Mouse (Mus musculus): ENCODE measurements around the gene Otx1. TPM values are rescaled to one million over a fixed set of nuclear protein-coding genes. Genes with fewer than 3 reads are reported as not detected.

Otx1 gene
- polyA plus RNA-seq (2016; fragmentation: Nextera tagmentation; extraction: Ambion mirVana): 26.8 and 42.7 TPM in 2 replicates

GRCm38 (mm10) chr11:22002783-22003340 lies at the start of gene Otx1:
Gene Otx1 (minus strand): TSS chr11:22002897.
- Histone ChIP-seq H3K4me2 (replicated peaks) (peak within 1 kb of the TSS; percentile 83), H3K36me3 (no peaks in the 10 kb centered on the region), H3K4me1 (peaks cover 56% of the 10 kb centered on the region), H3K9me3 (no peaks in the 10 kb centered on the region), H3K27ac (replicated peaks) (peak within 1 kb of the TSS; percentile 96), H3K4me3 (peak within 1 kb of the TSS; percentile 79), H3K9ac (replicated peaks) (peak within 1 kb of the TSS; percentile 93), H3K27me3 (peaks cover 48% of the 10 kb centered on the region)
- WGBS: under 1% methylated on average over 34 of the region's 34 CpGs
- no peak for ATAC-seq (ENCODE audit: low FRiP score, low read depth)

DNA sequence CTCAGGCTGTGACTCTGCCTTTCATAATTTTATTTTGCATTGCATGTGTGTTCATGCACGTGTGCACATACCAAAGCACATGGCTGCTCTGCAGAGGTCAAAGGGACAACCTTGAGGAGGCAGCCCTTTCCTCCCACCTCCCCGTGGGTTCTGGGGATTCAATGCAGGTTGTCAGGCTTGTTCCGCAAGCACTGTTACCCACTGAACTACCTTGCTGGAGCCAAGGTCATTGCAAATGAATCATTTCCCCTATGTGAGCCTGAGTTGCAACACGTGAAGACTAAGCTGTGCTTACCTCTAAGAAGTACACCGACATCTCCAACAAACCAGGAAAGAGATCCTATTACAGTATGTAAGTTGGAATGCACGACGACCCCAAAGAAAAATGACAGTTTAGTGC lies 48.2 kb upstream of the Otx1 start:
- Histone ChIP-seq H3K36me3 (peaks cover 3% of the 10 kb centered on the region; the same call in 1 of the 2 replicates), H3K27me3 (peaks cover 6% of the 10 kb centered on the region; the same call in 1 of the 2 replicates), H3K9ac (replicated peaks) (no peak overlapping the region), H3K9me3 (no peaks in the 10 kb centered on the region), H3K4me3 (no peak overlapping the region), H3K27ac (replicated peaks) (no peak overlapping the region), H3K4me1 (peaks cover 2% of the 10 kb centered on the region; the same call in 1 of the 2 replicates), H3K4me2 (replicated peaks) (no peak overlapping the region)
- 87% methylated on average over 7 of the region's 7 CpGs for WGBS
- ATAC-seq (ENCODE audit: low FRiP score, low read depth): no peak

DNA sequence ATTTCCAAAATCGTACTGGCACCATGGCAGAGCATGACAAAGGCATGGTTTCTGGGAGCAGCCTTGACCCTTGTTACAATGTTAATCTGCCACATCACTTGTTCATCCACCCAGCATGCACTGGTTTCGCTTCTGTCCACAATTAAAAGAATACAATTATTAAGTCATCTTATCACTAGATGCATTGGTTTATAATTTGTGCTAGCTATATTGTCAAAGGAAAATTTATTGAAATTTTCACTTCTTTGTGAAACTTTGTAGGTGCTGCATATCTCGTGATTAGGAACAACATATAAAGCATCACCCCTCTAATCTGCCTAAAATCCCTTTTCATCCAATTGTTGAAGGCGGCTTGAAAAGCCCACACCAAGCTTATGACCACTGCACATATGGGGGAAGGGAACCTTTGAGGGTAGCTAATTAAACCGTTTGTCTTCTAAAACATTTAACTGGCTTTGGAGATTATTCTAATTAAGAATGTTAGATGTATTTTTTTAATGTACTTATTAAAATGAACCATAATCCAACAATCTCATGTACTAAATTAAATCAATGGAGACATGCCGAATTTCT lies 37.2 kb upstream of the Otx1 start:
- Histone ChIP-seq H3K4me2 (replicated peaks) (no peak overlapping the region), H3K4me3 (no peak overlapping the region), H3K9me3 (no peaks in the 10 kb centered on the region), H3K27ac (replicated peaks) (no peak overlapping the region), H3K9ac (replicated peaks) (no peak overlapping the region), H3K4me1 (peaks cover 42% of the 10 kb centered on the region), H3K27me3 (peaks cover 18% of the 10 kb centered on the region), H3K36me3 (no peaks in the 10 kb centered on the region)
- 18% methylated on average over 6 of the region's 6 CpGs for WGBS
- ATAC-seq (ENCODE audit: low FRiP score, low read depth): peak; percentile 64; the same call in 1 of the 2 replicates

- Histone ChIP-seq H3K27ac (replicated peaks) (no peak overlapping the region), H3K9me3 (no peaks in the 10 kb centered on the region), H3K4me1 (peaks cover 43% of the 10 kb centered on the region), H3K36me3 (no peaks in the 10 kb centered on the region), H3K27me3 (no peaks in the 10 kb centered on the region), H3K9ac (replicated peaks) (no peak overlapping the region), H3K4me3 (no peak overlapping the region), H3K4me2 (replicated peaks) (no peak overlapping the region)
- WGBS: 9% methylated on average over 7 of the region's 7 CpGs
- ATAC-seq (ENCODE audit: low FRiP score, low read depth): no peak
Observed at GRCm38 (mm10) chr11:22034564-22035105, 31.9 kb upstream of the Otx1 start.

GRCm38 (mm10) chr11:22033582-22033981 lies 30.9 kb upstream of the Otx1 start:
- Histone ChIP-seq H3K27me3 (no peaks in the 10 kb centered on the region), H3K36me3 (no peaks in the 10 kb centered on the region), H3K4me3 (no peak overlapping the region), H3K27ac (replicated peaks) (no peak overlapping the region), H3K9ac (replicated peaks) (no peak overlapping the region), H3K4me2 (replicated peaks) (no peak overlapping the region), H3K9me3 (no peaks in the 10 kb centered on the region), H3K4me1 (peaks cover 35% of the 10 kb centered on the region)
- ATAC-seq (ENCODE audit: low FRiP score, low read depth): no peak
- WGBS: 79% methylated on average over 3 of the region's 3 CpGs

DNA sequence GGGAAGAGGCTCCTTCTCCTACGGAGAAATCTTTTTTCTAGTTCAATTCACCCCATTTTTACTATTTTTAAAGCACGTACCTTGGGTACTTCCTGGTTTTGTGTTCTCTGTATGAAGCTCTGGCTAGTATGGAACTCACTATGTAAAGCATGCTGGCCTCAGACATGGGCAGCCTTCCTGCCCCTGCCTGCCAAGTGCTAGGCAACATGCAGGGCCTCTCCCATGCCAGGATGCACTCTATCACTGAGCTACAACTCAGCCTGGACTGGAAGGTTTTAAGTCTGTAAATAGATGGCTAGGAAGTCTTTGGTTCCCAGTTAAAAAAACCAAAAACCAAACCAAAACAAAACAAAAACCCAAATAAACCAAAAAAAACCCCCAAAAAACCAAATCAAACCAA lies 17.9 kb upstream of the Otx1 start:
- H3K27ac ChIP-seq (replicated peaks): no peak overlapping the region
- peaks cover 5% of the 10 kb centered on the region; the same call in 1 of the 2 replicates for H3K36me3 ChIP-seq
- no peak overlapping the region for H3K9ac ChIP-seq (replicated peaks)
- H3K4me3 ChIP-seq: no peak overlapping the region
- peaks cover 17% of the 10 kb centered on the region; the same call in 1 of the 2 replicates for H3K4me1 ChIP-seq
- H3K9me3 ChIP-seq: no peaks in the 10 kb centered on the region
- peaks cover 4% of the 10 kb centered on the region; the same call in 1 of the 2 replicates for H3K27me3 ChIP-seq
- no peak for ATAC-seq (ENCODE audit: low FRiP score, low read depth)
- H3K4me2 ChIP-seq (replicated peaks): no peak overlapping the region
- 90% methylated on average over 2 of the region's 2 CpGs for WGBS

DNA sequence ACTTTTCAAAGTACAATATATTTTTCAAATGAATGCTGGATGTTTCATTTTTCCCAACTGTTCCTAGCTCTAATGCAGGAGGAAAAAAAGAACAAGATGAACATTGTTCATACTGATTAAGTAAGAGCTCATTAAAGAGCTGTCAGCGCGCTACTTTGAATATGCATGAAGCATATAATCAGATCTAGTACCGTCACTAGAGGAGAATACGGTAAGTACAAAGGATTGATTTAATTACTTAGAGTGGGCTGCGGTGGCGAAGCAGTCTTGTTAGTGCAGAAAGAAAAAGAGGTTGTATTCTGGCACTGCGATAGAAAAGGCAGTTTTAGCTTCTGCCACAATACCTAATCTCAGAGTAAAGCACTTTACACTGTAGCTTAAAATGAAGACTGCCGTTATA lies 14.7 kb upstream of the Otx1 start:
- WGBS: 15% methylated on average over 8 of the region's 8 CpGs
- no peak overlapping the region for H3K4me3 ChIP-seq
- ATAC-seq (ENCODE audit: low FRiP score, low read depth): peak; percentile 89
- H3K9ac ChIP-seq (replicated peaks): no peak overlapping the region
- H3K27ac ChIP-seq (replicated peaks): 0 out of 2 replicates have a peak overlapping the region, but pooled peaks have one; percentile 1
- peak overlapping the region; percentile 15; the same call in 1 of the 2 replicates for H3K4me2 ChIP-seq (replicated peaks)
- H3K4me1 ChIP-seq: peaks cover 25% of the 10 kb centered on the region
- no peaks in the 10 kb centered on the region for H3K9me3 ChIP-seq
- peaks cover 7% of the 10 kb centered on the region; the same call in 1 of the 2 replicates for H3K27me3 ChIP-seq
- H3K36me3 ChIP-seq: peaks cover 7% of the 10 kb centered on the region; the same call in 1 of the 2 replicates

- Histone ChIP-seq H3K9ac (replicated peaks) (no peak overlapping the region), H3K4me3 (no peak overlapping the region), H3K36me3 (peaks cover 7% of the 10 kb centered on the region; the same call in 1 of the 2 replicates), H3K4me1 (peaks cover 26% of the 10 kb centered on the region), H3K27me3 (peaks cover 7% of the 10 kb centered on the region; the same call in 1 of the 2 replicates), H3K9me3 (no peaks in the 10 kb centered on the region), H3K4me2 (replicated peaks) (no peak overlapping the region), H3K27ac (replicated peaks) (no peak overlapping the region)
- peak; percentile 24; the same call in 1 of the 2 replicates for ATAC-seq (ENCODE audit: low FRiP score, low read depth)
- 16% methylated on average over 3 of the region's 3 CpGs for WGBS
Observed at GRCm38 (mm10) chr11:22016341-22016740, 13.6 kb upstream of the Otx1 start.

GRCm38 (mm10) chr11:22008817-22009216 lies 6.1 kb upstream of the Otx1 start:
- 0% methylated on average over 2 of the region's 2 CpGs for WGBS
- H3K4me1 ChIP-seq: peaks cover 54% of the 10 kb centered on the region
- H3K36me3 ChIP-seq: no peaks in the 10 kb centered on the region
- peak overlapping the region; percentile 79 for H3K4me3 ChIP-seq
- H3K9me3 ChIP-seq: no peaks in the 10 kb centered on the region
- peaks cover 21% of the 10 kb centered on the region for H3K27me3 ChIP-seq
- peak overlapping the region; percentile 84 for H3K27ac ChIP-seq (replicated peaks)
- H3K4me2 ChIP-seq (replicated peaks): peak overlapping the region; percentile 83
- ATAC-seq (ENCODE audit: low FRiP score, low read depth): no peak
- peak overlapping the region; percentile 71; the same call in 1 of the 2 replicates for H3K9ac ChIP-seq (replicated peaks)

DNA sequence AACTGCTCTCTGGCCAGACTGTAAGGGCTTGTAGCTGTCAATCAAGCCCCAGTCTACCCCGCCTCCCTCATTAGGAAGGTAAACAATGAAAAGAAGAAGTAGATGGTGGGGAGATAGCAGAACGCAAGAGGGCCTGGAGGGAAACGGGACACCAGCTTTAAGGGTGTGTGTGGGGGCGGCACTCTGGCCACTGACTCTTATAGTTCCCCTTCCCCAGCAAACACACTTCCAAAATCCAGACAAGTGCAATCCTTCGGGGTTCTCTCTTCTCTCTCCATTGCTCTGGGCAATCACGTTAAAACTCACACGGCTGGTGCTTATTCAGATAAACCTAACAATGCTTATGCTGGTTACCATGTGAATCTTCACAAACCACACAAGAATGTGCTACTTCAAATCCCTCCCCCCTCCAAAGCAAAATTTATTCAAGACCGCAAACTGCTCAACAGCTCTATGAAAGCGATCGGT lies 5.5 kb upstream of the Otx1 start:
- peak overlapping the region; percentile 71 for H3K9ac ChIP-seq (replicated peaks)

GRCm38 (mm10) chr11:22007781-22008110 lies 5.0 kb upstream of the Otx1 start:
- peak overlapping the region; percentile 71 for H3K9ac ChIP-seq (replicated peaks)
- no peak for ATAC-seq (ENCODE audit: low FRiP score, low read depth)
- peak overlapping the region; percentile 83 for H3K4me2 ChIP-seq (replicated peaks)
- H3K4me3 ChIP-seq: peak overlapping the region; percentile 79
- no peaks in the 10 kb centered on the region for H3K36me3 ChIP-seq
- H3K4me1 ChIP-seq: peaks cover 60% of the 10 kb centered on the region
- H3K27me3 ChIP-seq: peaks cover 21% of the 10 kb centered on the region
- WGBS: 0% methylated on average over 6 of the region's 6 CpGs
- H3K27ac ChIP-seq (replicated peaks): peak overlapping the region; percentile 84
- H3K9me3 ChIP-seq: no peaks in the 10 kb centered on the region

More for the DNA sequence above, 5.5 kb upstream of the Otx1 start:
- Histone ChIP-seq H3K4me1 (peaks cover 60% of the 10 kb centered on the region), H3K4me3 (peak overlapping the region; percentile 79), H3K27me3 (peaks cover 21% of the 10 kb centered on the region), H3K9me3 (no peaks in the 10 kb centered on the region), H3K27ac (replicated peaks) (peak overlapping the region; percentile 84), H3K4me2 (replicated peaks) (peak overlapping the region; percentile 83), H3K36me3 (no peaks in the 10 kb centered on the region)
- 1% methylated on average over 10 of the region's 10 CpGs for WGBS
- ATAC-seq (ENCODE audit: low FRiP score, low read depth): peak; percentile 68
